Mouse (Mus musculus): ENCODE results near the gene Mindy4b-ps. TPM values are rescaled to one million over a fixed set of nuclear protein-coding genes. Genes with fewer than 3 reads are reported as not detected.

Gene Mindy4b-ps
- polyA plus RNA-seq, 1 experiment from 2014 or later: not detected

- Histone ChIP-seq H3K9me3 (no peaks in the 10 kb centered on the region), H3K9ac (no peak overlapping the region), H3K27me3 (peaks cover 3% of the 10 kb centered on the region; the same call in 1 of the 2 replicates), H3K4me3 (replicated peaks) (no peak overlapping the region), H3K27ac (no peak overlapping the region), H3K4me2 (no peak overlapping the region), H3K36me3 (replicated peaks) (no peaks in the 10 kb centered on the region), H3K4me1 (no peaks in the 10 kb centered on the region)
- 53% methylated on average over 8 of the region's 8 CpGs for WGBS
- ATAC-seq (ENCODE audit: low FRiP score): no peak
These were observed 38.4 kb downstream of the Mindy4b-ps start for GRCm38 (mm10) chr3:58783602-58784218.

GRCm38 (mm10) chr3:58756429-58756828 is 65.7 kb downstream of the Mindy4b-ps start:
- H3K4me2 ChIP-seq: no peak overlapping the region
- H3K4me1 ChIP-seq: no peaks in the 10 kb centered on the region
- H3K36me3 ChIP-seq (replicated peaks): no peaks in the 10 kb centered on the region
- H3K4me3 ChIP-seq (replicated peaks): no peak overlapping the region
- ATAC-seq (ENCODE audit: low FRiP score): no peak
- WGBS: 62% methylated on average over 1 of the region's 1 CpGs
- H3K27me3 ChIP-seq: no peaks in the 10 kb centered on the region
- no peak overlapping the region for H3K9ac ChIP-seq
- no peak overlapping the region for H3K27ac ChIP-seq
- no peaks in the 10 kb centered on the region for H3K9me3 ChIP-seq

- H3K9ac ChIP-seq: no peak overlapping the region
- H3K4me3 ChIP-seq (replicated peaks): no peak overlapping the region
- no peaks in the 10 kb centered on the region for H3K9me3 ChIP-seq
- no peaks in the 10 kb centered on the region for H3K4me1 ChIP-seq
- 93% methylated on average over 1 of the region's 1 CpGs for WGBS
- H3K27me3 ChIP-seq: no peaks in the 10 kb centered on the region
- no peak overlapping the region for H3K27ac ChIP-seq
- no peak overlapping the region for H3K4me2 ChIP-seq
- ATAC-seq (ENCODE audit: low FRiP score): no peak
- H3K36me3 ChIP-seq (replicated peaks): no peaks in the 10 kb centered on the region
These were observed 66.3 kb downstream of the Mindy4b-ps start for GRCm38 (mm10) chr3:58755769-58756168.

GRCm38 (mm10) chr3:58754361-58754760 is 67.8 kb downstream of the Mindy4b-ps start:
- Histone ChIP-seq H3K4me2 (no peak overlapping the region), H3K36me3 (replicated peaks) (no peaks in the 10 kb centered on the region), H3K9me3 (no peaks in the 10 kb centered on the region), H3K27me3 (no peaks in the 10 kb centered on the region), H3K4me3 (replicated peaks) (no peak overlapping the region), H3K9ac (no peak overlapping the region), H3K27ac (no peak overlapping the region), H3K4me1 (no peaks in the 10 kb centered on the region; the same call in 1 of the 2 replicates)
- no peak for ATAC-seq (ENCODE audit: low FRiP score)
- WGBS: 85% methylated on average over 3 of the region's 3 CpGs

GRCm38 (mm10) chr3:58751818-58752620 is 70.1 kb downstream of the Mindy4b-ps start:
- no peaks in the 10 kb centered on the region for H3K36me3 ChIP-seq (replicated peaks)
- no peak overlapping the region for H3K4me2 ChIP-seq
- H3K27me3 ChIP-seq: no peaks in the 10 kb centered on the region
- no peaks in the 10 kb centered on the region; the same call in 1 of the 2 replicates for H3K4me1 ChIP-seq
- no peak for ATAC-seq (ENCODE audit: low FRiP score)
- no peak overlapping the region for H3K4me3 ChIP-seq (replicated peaks)
- WGBS: 73% methylated on average over 8 of the region's 8 CpGs
- no peaks in the 10 kb centered on the region for H3K9me3 ChIP-seq
- no peak overlapping the region for H3K9ac ChIP-seq
- H3K27ac ChIP-seq: no peak overlapping the region

GRCm38 (mm10) chr3:58748724-58749123 is 73.4 kb downstream of the Mindy4b-ps start:
- Histone ChIP-seq H3K4me2 (no peak overlapping the region), H3K27me3 (no peaks in the 10 kb centered on the region), H3K36me3 (replicated peaks) (no peaks in the 10 kb centered on the region), H3K9me3 (no peaks in the 10 kb centered on the region), H3K4me1 (no peaks in the 10 kb centered on the region; the same call in 1 of the 2 replicates), H3K27ac (no peak overlapping the region), H3K9ac (no peak overlapping the region), H3K4me3 (replicated peaks) (no peak overlapping the region)
- no peak for ATAC-seq (ENCODE audit: low FRiP score)

- H3K27me3 ChIP-seq: no peaks in the 10 kb centered on the region
- no peak overlapping the region for H3K4me2 ChIP-seq
- no peak overlapping the region for H3K4me3 ChIP-seq (replicated peaks)
- no peak overlapping the region for H3K27ac ChIP-seq
- H3K36me3 ChIP-seq (replicated peaks): no peaks in the 10 kb centered on the region
- ATAC-seq (ENCODE audit: low FRiP score): no peak
- H3K9ac ChIP-seq: no peak overlapping the region
- H3K9me3 ChIP-seq: no peaks in the 10 kb centered on the region
- H3K4me1 ChIP-seq: no peaks in the 10 kb centered on the region; the same call in 1 of the 2 replicates
- 92% methylated on average over 1 of the region's 1 CpGs for WGBS
These were observed 74.2 kb downstream of the Mindy4b-ps start for GRCm38 (mm10) chr3:58747924-58748323.

GRCm38 (mm10) chr3:58739536-58739935 is 82.6 kb downstream of the Mindy4b-ps start:
- Histone ChIP-seq H3K36me3 (replicated peaks) (no peaks in the 10 kb centered on the region), H3K9ac (no peak overlapping the region), H3K4me1 (peaks cover 8% of the 10 kb centered on the region), H3K27ac (no peak overlapping the region), H3K4me3 (replicated peaks) (no peak overlapping the region), H3K27me3 (0 out of 2 replicates have a peak, but pooled peaks cover 4% of the 10 kb centered on the region), H3K4me2 (no peak overlapping the region), H3K9me3 (no peaks in the 10 kb centered on the region)
- WGBS: 68% methylated on average over 2 of the region's 2 CpGs
- no peak for ATAC-seq (ENCODE audit: low FRiP score)

Other genes with a start within 250 kb of the Mindy4b-ps start
- 21.1 and 23.6 TPM in 2 replicates for gene Selenot, start 245.7 kb downstream of the Mindy4b-ps start, polyA plus RNA-seq (2016; fragmentation: Nextera tagmentation; extraction: Ambion mirVana)
- gene Erich6, start 185.1 kb downstream of the Mindy4b-ps start, polyA plus RNA-seq (2016; fragmentation: Nextera tagmentation; extraction: Ambion mirVana): 0.11 TPM in 1 of 2 replicates, not detected in the other
- 5.6 and 5.8 TPM in 2 replicates for gene Siah2, start 129.9 kb downstream of the Mindy4b-ps start, polyA plus RNA-seq (2016; fragmentation: Nextera tagmentation; extraction: Ambion mirVana)
- gene Clrn1, start 63.0 kb upstream of the Mindy4b-ps start, polyA plus RNA-seq (2016; fragmentation: Nextera tagmentation; extraction: Ambion mirVana): 0.22 and 0.35 TPM in 2 replicates
- gene Med12l, start 183.5 kb upstream of the Mindy4b-ps start, polyA plus RNA-seq (2016; fragmentation: Nextera tagmentation; extraction: Ambion mirVana): 6.6 and 7.2 TPM in 2 replicates

Data from forebrain, embryonic 12.5 days (tissue).